Mouse (Mus musculus): ENCODE results near the gene Ptges2. TPM values are rescaled to one million over a fixed set of nuclear protein-coding genes. Genes with fewer than 3 reads are reported as not detected.

The Ptges2 gene
- polyA plus RNA-seq, 2 experiments = 11.4 to 11.6 TPM

DNA sequence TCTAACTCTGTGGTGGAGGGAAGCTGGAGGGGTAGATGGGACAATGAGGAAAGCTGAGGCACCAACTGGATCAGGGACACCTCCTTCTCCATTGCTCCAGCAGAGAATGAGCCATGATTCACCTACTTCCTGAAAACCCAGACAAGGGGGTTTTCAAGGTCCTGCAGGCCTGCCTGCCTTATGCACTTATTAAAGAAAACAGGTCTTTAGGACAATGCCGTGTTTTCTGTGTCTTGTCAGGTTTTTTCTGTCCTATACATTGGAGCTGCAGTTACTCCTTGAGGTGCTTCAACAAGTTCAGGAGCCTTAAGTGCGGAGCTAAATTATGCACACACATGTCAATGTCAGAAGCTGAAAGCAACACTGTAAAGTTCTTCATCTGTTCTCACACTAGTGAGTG, 45.9 kb downstream of the Ptges2 start:
- Histone ChIP-seq H3K9me3 (ENCODE audit: control insufficient read depth, low read length) (no peaks in the 10 kb centered on the region), H3K4me1 (replicated peaks; ENCODE audit: control insufficient read depth in 2 of 2, insufficient read depth in 2 of 2, low read length in 1 of 2) (peaks cover 0 to 30% of the 10 kb centered on the region in 2 experiments), H3K27me3 (ENCODE audit: control insufficient read depth, insufficient read depth, low read length) (no peaks in the 10 kb centered on the region), H3K4me2 (ENCODE audit: low read depth) (no peak overlapping the region), H3K27ac (no peak overlapping the region), H3K36me3 (replicated peaks; ENCODE audit: control insufficient read depth, insufficient read depth, low read depth) (no peaks in the 10 kb centered on the region; the same call in 1 of the 2 replicates), H3K9ac (replicated peaks) (no peak overlapping the region), H3K4me3 (ENCODE audit: insufficient read depth in 1 of 2, low read depth in 2 of 2, low read length in 2 of 2) (no peak overlapping the region)
- DNase-seq (ENCODE audit: low read depth in 3 of 3, low spot score in 3 of 3) = no peak
- WGBS (ENCODE audit: insufficient replicate concordance) = 62% methylated on average over 2 of the region's 2 CpGs
- no peak for TF ChIP-seq EP300 (IDR thresholded peaks at IDR 0.05; ENCODE audit: low read depth)
- TF ChIP-seq CTCF (IDR thresholded peaks at IDR 0.05; ENCODE audit: low read depth) = no peak
- ATAC-seq (ENCODE audit: insufficient read depth) = no peak

GRCm38 (mm10) chr2:32445535-32445934, 49.8 kb downstream of the Ptges2 start:
- no peak overlapping the region for H3K9ac ChIP-seq (replicated peaks)
- no peaks in the 10 kb centered on the region; the same call in 1 of the 2 replicates for H3K36me3 ChIP-seq (replicated peaks; ENCODE audit: control insufficient read depth, insufficient read depth, low read depth)
- no peak overlapping the region for H3K4me2 ChIP-seq (ENCODE audit: low read depth)
- no peak for ATAC-seq (ENCODE audit: insufficient read depth)
- no peak for DNase-seq (ENCODE audit: low read depth in 3 of 3, low spot score in 3 of 3)
- H3K4me1 ChIP-seq (replicated peaks; ENCODE audit: control insufficient read depth in 2 of 2, insufficient read depth in 2 of 2, low read length in 1 of 2) = peaks cover 18 to 40% of the 10 kb centered on the region in 2 experiments
- no peak overlapping the region for H3K27ac ChIP-seq
- H3K27me3 ChIP-seq (ENCODE audit: control insufficient read depth, insufficient read depth, low read length) = no peaks in the 10 kb centered on the region
- no peaks in the 10 kb centered on the region for H3K9me3 ChIP-seq (ENCODE audit: control insufficient read depth, low read length)
- 83% methylated on average over 1 of the region's 1 CpGs for WGBS (ENCODE audit: insufficient replicate concordance)
- H3K4me3 ChIP-seq (ENCODE audit: insufficient read depth in 1 of 2, low read depth in 2 of 2, low read length in 2 of 2) = no peak overlapping the region
- TF ChIP-seq EP300 (IDR thresholded peaks at IDR 0.05; ENCODE audit: low read depth) (no peak), CTCF (IDR thresholded peaks at IDR 0.05; ENCODE audit: low read depth) (no peak)

DNA sequence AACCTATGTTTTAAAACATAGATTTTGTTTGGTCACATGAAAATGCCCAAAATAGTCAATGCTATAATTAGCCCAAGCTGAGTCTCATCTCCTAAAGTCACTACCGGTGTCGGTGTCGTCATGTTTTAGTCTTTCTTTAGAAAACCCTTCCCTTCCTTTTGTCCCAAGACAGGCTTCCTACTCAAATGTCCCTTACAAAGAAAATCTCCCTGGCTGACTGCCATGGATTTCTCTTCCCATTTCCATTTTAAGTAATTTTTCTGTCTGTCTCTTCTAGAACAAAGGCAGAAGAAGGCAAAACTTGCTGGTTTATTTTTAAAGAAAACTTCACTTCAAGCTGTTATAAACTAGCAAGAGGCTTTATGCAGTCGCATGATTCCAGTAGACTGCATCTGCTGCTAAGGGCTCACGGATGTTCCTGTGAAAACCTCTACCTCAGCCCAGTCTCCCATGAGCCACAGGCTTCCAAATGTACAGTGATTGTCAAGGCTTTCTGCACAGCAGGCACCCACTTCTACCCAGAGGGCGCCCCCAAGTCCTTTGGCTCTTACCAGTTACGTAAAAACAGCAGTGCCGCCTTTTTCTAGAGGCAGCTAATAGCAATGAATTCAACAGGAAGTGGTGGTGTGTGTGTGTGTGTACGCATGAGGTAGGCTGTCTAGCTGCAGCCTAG, 51.7 kb downstream of the Ptges2 start:
- H3K9ac ChIP-seq (replicated peaks) = no peak overlapping the region

GRCm38 (mm10) chr2:32448480-32448879, 52.8 kb downstream of the Ptges2 start:
- ATAC-seq (ENCODE audit: insufficient read depth) = no peak
- no peak for TF ChIP-seq CTCF (IDR thresholded peaks at IDR 0.05; ENCODE audit: low read depth)
- no peak for TF ChIP-seq EP300 (IDR thresholded peaks at IDR 0.05; ENCODE audit: low read depth)
- H3K4me2 ChIP-seq (ENCODE audit: low read depth) = no peak overlapping the region
- DNase-seq (ENCODE audit: low read depth in 3 of 3, low spot score in 3 of 3) = no peak
- no peak overlapping the region for H3K4me3 ChIP-seq (ENCODE audit: insufficient read depth in 1 of 2, low read depth in 2 of 2, low read length in 2 of 2)
- 0 out of 2 replicates have a peak overlapping the region, but pooled peaks have one; percentile 9 for H3K9ac ChIP-seq (replicated peaks)
- 58% methylated on average over 1 of the region's 1 CpGs for WGBS (ENCODE audit: insufficient replicate concordance)
- no peak overlapping the region for H3K27ac ChIP-seq
- no peaks in the 10 kb centered on the region for H3K9me3 ChIP-seq (ENCODE audit: control insufficient read depth, low read length)
- no peaks in the 10 kb centered on the region for H3K27me3 ChIP-seq (ENCODE audit: control insufficient read depth, insufficient read depth, low read length)
- no peaks in the 10 kb centered on the region; the same call in 1 of the 2 replicates for H3K36me3 ChIP-seq (replicated peaks; ENCODE audit: control insufficient read depth, insufficient read depth, low read depth)
- H3K4me1 ChIP-seq (replicated peaks; ENCODE audit: control insufficient read depth in 2 of 2, insufficient read depth in 2 of 2, low read length in 1 of 2) = peaks cover 27 to 43% of the 10 kb centered on the region in 2 experiments

More for the DNA sequence above, 51.7 kb downstream of the Ptges2 start:
- no peak overlapping the region for H3K27ac ChIP-seq
- WGBS (ENCODE audit: insufficient replicate concordance) = 46% methylated on average over 9 of the region's 9 CpGs
- H3K4me3 ChIP-seq (ENCODE audit: insufficient read depth in 1 of 2, low read depth in 2 of 2, low read length in 2 of 2) = no peak overlapping the region
- TF ChIP-seq EP300 (IDR thresholded peaks at IDR 0.05; ENCODE audit: low read depth) (no peak), CTCF (IDR thresholded peaks at IDR 0.05; ENCODE audit: low read depth) (no peak)
- H3K9me3 ChIP-seq (ENCODE audit: control insufficient read depth, low read length) = no peaks in the 10 kb centered on the region
- ATAC-seq (ENCODE audit: insufficient read depth) = no peak
- no peaks in the 10 kb centered on the region; the same call in 1 of the 2 replicates for H3K36me3 ChIP-seq (replicated peaks; ENCODE audit: control insufficient read depth, insufficient read depth, low read depth)
- no peak overlapping the region; the same call in 1 of the 2 replicates for H3K4me2 ChIP-seq (ENCODE audit: low read depth)
- peaks cover 21 to 39% of the 10 kb centered on the region in 2 experiments for H3K4me1 ChIP-seq (replicated peaks; ENCODE audit: control insufficient read depth in 2 of 2, insufficient read depth in 2 of 2, low read length in 1 of 2)
- no peaks in the 10 kb centered on the region for H3K27me3 ChIP-seq (ENCODE audit: control insufficient read depth, insufficient read depth, low read length)
- no peak for DNase-seq (ENCODE audit: low read depth in 3 of 3, low spot score in 3 of 3)
